Mouse (Mus musculus) heart, postnatal 10 days (tissue): Measurements from ENCODE around the gene Selenop. TPM values are rescaled to one million over a fixed set of nuclear protein-coding genes. Genes with fewer than 3 reads are reported as not detected.
"Not testable (repeated sequence)": the region's sequence is repeated elsewhere in the genome, so short reads cannot be mapped to it uniquely, and the experiment has no call there.

Experiments
- DNase-seq, 2 experiments: peaks; one replicate each; pipeline ENCODE4 v3.0.0; 2021
- intact Hi-C: fragments of 180-260 bp; cut with DNase I; formaldehyde crosslinking; loops from one replicate; pipeline ENCODE4 v1.15.1; 2025
- total RNA-seq, 2 experiments: library from RNA; stranded (reverse); gene quantifications; 2 replicates each; pipeline ENCODE4 v1.2.3; 2021

The Selenop gene
- 100 to 1,000 TPM; 257 to 282 TPM for total RNA-seq

DNA sequence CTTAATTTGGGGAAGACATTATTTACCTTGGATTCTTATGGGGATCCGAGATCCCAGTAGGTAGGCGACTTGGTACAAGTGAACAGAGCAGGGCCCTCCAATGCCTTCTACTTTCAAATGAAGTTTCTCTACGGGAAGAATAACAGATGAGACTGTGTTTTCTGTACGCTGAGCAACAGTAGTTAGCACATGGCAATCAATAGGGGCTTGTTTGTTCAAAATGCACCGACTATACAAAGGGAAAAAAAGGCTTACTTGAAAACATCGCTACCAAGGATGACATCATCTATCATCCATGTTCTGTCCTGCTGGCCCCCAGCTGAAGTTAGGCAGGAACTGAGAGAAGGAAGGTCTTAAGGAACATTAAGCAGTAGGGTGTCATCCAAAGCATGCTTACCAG is at the start of gene Selenop:
TSS of gene Selenop (plus strand) at position 301 of the 400 bp plus-strand sequence.
- DNase-seq: no peak

GRCm38 (mm10) chr15:3218668-3219067 is 49.7 kb upstream of the Selenop start:
- intact Hi-C loops, DNase-seq: not testable (repeated sequence)

More for the DNA sequence above, at the start of gene Selenop:
- intact Hi-C loops: no loop called here

DNA sequence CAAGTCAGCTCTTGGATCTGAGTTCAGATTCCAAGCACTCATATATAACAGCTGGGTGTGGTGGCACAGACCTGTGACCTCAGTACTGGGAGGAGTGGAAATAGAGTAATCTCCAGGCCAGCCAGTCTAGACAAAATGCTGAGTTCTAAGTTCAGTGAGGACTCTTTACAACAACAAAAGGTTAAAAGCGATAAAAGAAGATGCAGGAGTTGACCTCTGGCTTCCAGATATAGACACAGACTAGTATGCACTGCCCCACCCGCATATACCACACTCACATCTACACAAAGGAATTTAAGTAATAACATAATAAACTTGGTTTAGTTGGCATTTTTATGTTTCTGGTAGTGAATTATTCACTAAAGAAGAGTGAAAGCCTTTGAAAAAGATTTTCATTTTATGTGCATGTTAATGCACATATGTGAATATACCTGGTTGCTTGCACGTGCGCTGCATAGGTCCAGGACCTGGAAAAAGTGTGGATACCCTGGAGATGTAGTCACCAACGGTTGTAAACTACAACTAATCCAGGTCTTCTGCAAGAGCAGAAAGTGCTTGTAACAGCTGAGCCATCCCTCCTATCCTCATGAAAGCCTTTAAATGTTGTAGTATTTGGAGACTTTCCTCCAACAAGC is 45.4 kb upstream of the Selenop start:
- no peak for DNase-seq
- intact Hi-C loops: no loop called here

DNA sequence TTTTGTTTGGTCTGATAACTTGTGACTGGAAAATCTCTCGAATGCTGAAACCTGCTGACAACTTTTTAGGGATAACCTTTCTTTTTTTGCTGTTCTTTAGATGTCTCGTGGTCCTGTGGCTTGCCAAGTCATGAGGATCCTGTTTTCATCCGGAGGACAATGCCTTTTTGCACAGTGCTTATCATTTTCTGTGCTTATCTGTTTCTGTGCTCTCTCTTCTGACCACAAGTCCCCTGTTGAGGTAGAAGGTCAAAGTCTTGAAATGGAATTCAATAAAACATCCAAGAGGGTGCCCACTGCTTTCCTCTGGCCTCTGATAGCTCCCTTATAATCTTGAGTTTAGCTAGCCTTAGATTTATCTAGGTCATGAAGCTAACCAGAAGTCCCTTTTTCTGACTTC is 41.8 kb upstream of the Selenop start:
- intact Hi-C loops: no loop called here
- DNase-seq: no peak

GRCm38 (mm10) chr15:3228185-3228584 is 40.2 kb upstream of the Selenop start:
- DNase-seq: peak; percentile 43 to 59

DNA sequence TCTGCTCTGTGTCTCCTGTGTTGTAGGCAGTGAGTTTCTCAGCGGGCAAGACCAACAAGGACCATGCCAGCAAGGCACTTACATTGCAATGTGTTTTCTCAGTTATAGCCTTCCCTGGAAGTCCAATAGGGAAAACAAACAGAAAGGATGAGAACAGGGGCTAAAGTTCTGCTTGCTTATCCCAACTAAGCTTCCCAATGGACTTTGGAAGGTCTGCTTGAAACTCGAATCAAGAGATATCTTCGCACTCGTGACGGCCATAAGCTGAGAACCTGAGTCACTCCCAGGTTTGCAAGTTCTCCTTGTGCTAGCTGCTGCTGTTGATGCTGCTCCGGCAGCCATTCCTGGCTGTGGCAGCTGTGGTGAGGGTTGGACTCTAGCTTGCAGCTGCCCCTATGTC is 39.4 kb upstream of the Selenop start:
- intact Hi-C loops: loop anchor here (2.0 kb wide), 1 partner anchor 42 kb away; no protein-coding TSS in a partner anchor
- no peak for DNase-seq

More at GRCm38 (mm10) chr15:3228185-3228584, 40.2 kb upstream of the Selenop start:
- intact Hi-C loops: loop anchor here (2.0 kb wide), 1 partner anchor 43 kb away; no protein-coding TSS in a partner anchor

- intact Hi-C loops: no loop called here
- no peak for DNase-seq
Measured at GRCm38 (mm10) chr15:3231004-3231403, 37.3 kb upstream of the Selenop start.

- intact Hi-C loops: no loop called here
- peak in 1 of 2 experiments; percentile 22 for DNase-seq
Measured at GRCm38 (mm10) chr15:3232168-3232835, 36.0 kb upstream of the Selenop start.

- intact Hi-C loops: no loop called here
- DNase-seq: no peak
Measured at GRCm38 (mm10) chr15:3233837-3234551, 34.4 kb upstream of the Selenop start.

DNA sequence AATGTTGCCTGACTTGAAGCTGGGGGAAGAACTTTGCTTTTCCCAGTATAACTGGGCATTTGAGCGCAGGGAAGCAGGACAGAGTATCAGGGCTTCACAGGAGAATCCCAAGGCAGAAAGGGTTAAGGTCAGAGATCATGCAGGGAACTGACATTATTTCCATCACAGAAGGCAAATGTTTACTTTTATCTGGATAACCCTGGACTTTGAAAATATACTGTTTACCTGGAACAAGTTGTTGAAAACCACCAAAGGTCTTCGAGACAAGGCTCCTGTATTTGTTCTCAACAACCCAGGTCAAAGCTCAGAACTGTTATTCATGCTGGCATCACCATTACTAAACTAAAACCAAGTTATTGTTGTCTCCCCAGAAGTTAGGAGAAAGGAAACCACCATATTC is 32.0 kb upstream of the Selenop start:
- no peak for DNase-seq
- intact Hi-C loops: no loop called here

DNA sequence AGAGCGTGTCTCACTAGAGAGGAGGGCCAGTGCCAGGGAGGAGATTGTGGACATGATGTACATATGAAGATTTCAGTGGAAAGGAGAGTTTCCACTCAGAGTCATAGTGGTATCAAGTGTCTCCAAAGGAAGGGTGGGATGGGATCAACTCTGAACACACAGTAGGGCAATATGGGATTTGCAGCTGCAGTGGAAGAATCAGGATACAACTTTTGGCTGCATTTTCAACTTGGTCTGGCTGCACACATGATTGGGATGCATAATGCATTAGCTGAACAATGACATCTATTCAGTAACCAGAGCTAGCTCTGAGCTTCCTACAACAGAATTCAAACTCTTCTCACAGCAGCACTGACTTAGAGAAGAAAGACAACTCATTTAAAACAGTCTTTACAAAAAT is 30.4 kb upstream of the Selenop start:
- DNase-seq: no peak
- intact Hi-C loops: no loop called here

- DNase-seq, intact Hi-C loops: not testable (repeated sequence)
Measured at GRCm38 (mm10) chr15:3245036-3245435, 23.3 kb upstream of the Selenop start.

- intact Hi-C loops: no loop called here
- no peak for DNase-seq
Measured at GRCm38 (mm10) chr15:3250620-3251019, 17.7 kb upstream of the Selenop start.

GRCm38 (mm10) chr15:3251031-3251717 is 17.2 kb upstream of the Selenop start:
- no peak for DNase-seq

GRCm38 (mm10) chr15:3251718-3252067 is 16.7 kb upstream of the Selenop start:
- no peak for DNase-seq
- intact Hi-C loops: no loop called here

More at GRCm38 (mm10) chr15:3251031-3251717, 17.2 kb upstream of the Selenop start:
- intact Hi-C loops: no loop called here

DNA sequence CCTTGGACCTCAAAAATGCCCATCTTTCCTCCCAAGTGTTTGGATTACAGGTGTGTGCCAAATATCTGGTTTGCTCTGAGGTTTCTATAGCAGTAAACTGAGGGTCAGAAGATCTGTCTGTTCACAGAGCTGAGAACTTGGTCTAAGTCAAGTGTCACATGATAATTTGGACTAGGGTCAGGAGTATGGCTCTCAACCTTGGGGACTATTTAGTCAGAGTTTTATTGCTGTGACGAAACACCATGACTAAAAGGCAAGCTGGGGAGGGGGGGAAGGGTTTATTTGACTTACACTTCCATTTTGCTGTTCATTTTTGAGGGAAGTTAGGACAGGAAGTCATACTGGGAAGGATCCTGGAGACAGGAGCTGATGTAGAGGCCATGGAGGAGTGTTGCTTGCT is 9.3 kb upstream of the Selenop start:
- no peak for DNase-seq
- intact Hi-C loops: no loop called here

GRCm38 (mm10) chr15:3260309-3260708 is 8.0 kb upstream of the Selenop start:
- DNase-seq: no peak
- intact Hi-C loops: no loop called here

GRCm38 (mm10) chr15:3262883-3263282 is 5.5 kb upstream of the Selenop start:
- intact Hi-C loops: no loop called here
- DNase-seq: no peak

DNA sequence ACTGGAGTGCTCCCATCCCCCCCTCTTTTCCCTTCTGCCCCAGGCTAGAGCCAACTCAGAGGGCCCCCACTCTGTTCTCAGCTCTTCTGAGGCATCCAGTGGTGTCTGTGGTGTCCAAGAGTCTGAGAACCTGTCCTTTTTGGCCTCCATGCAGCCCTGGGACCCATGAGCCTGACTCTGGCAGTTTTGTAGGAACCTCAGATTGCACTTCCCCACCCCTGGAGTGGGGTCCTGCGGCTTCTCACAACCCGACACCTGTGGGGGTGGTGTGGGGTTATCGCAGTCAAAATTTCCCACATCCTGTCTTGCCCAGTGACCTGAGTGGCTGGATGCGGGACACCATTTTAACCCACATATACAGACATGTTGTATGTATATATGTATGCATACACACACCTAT is 4.1 kb upstream of the Selenop start:
- no peak for DNase-seq
- intact Hi-C loops: no loop called here

DNA sequence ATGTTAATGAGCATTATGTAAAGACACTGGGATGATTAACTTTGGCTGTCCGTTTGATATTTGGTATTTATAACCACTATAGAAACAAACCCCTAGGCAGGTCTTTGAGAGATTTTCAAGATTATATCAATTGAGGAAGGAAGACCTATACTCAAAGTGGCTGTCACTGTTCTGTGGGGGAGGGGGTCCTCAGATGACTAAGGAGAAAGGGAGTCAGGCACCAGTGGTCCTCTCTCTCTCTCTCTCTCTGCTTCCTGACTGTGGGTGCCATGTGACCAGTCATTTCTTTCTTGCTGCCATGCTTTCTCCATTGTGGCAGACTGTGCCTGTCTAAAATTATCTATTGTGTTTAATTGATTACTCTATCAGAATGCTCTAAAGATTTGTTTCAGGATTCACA is 3.5 kb upstream of the Selenop start:
- DNase-seq: no peak
- intact Hi-C loops: no loop called here

- intact Hi-C loops: no loop called here
- DNase-seq: no peak
Measured at GRCm38 (mm10) chr15:3269496-3269895, 1.1 kb downstream of the Selenop start.
